Mouse (Mus musculus): ENCODE measurements around the gene Cyp2g1. TPM values are rescaled to one million over a fixed set of nuclear protein-coding genes. Genes with fewer than 3 reads are reported as not detected.

Gene Cyp2g1
- not detected for polyA plus RNA-seq (2021)

DNA sequence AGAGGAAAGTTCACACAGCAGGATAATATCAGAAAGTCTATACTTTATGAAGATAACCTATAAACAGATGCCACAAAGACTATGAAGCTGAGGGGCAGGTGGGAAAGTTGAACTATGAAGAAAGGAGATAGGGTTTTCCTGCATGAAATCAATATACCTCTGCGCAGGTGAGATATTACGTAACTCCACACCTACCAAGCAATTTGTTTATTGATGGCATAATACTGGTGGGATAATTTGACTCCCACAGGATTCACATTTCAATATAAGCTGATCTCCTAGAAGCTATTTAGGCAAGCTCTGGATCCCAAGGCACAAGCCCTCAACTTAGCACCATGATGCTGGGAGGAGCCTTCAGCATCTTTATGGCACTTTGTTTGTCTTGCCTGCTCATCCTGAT is at the start of gene Cyp2g1:
Gene Cyp2g1, plus strand, starts transcription at position 301 of the 400 bp plus-strand sequence.
- ChIA-PET CTCF (no interaction called here), POLR2A (no interaction called here)
- no peaks in the 10 kb centered on the region for H3K27me3 ChIP-seq
- no peak for DNase-seq (ENCODE audit: low read depth, low spot score)
- no peak for ATAC-seq
- in situ Hi-C loops (cut with MboI; ENCODE audit: low pct_unique_long_range_greater_than_20kb), result loop anchor here (25.0 kb wide), 1 partner anchor 496 kb away; the partner anchor contains the start of gene Cyp2a4
- no peak for TF ChIP-seq CTCF (IDR thresholded peaks at IDR 0.05)

DNA sequence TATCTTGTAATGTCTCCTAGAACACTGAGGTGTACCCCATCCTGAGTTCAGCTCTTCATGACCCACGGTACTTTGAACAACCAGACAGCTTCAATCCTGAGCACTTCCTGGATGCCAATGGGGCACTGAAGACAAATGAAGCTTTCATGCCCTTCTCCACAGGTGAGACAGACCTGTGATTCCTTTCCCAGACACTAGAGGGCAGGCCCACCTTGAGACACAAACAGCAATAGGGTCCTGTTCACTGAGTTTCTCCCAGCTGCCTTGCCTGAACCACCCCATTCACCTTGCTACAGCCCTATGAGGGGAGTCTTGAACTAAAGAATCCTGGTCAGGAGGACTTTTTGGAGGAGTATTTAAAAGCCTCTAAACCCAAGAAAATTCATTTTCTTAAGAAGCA is 41.6 kb upstream of the Cyp2g1 start:
- in situ Hi-C loops (cut with MboI; ENCODE audit: low pct_unique_long_range_greater_than_20kb), result loop anchor here (25.0 kb wide), 1 partner anchor 520 kb away; no protein-coding TSS in a partner anchor
- POLR2A ChIA-PET, result no interaction called here
- ATAC-seq (no peak), DNase-seq (ENCODE audit: low read depth, low spot score) (no peak)
- peak; percentile 55 for TF ChIP-seq CTCF (IDR thresholded peaks at IDR 0.05)
- H3K27me3 ChIP-seq, result no peaks in the 10 kb centered on the region
- CTCF ChIA-PET, result no interaction called here

DNA sequence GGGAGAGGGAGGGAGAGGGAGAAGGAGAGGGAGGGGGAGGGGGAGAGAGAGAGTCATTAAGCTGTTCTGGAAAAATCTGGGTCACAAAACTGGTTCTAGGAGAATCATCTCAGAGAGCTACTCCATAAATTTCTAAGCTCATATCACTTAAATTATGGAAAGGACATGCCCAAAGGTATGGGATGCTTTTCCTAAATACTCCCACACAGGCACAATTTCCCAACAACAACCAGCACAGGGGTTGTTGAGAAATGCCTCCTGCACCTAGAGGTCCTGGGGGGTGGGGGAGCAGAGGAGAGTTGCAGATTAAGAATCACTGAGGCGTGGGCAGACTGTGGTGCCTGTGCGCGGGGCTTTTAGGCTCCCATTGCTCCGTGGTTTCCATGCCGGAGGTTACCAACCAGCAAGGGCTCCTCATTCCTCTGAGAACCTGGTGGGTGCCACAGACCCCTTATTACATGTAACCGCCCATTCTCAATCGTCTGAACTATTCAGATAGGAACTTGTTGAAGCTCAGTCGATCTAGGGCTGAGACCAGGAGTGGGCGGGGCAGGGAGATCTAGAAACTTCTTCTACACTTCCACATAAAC is 38.7 kb upstream of the Cyp2g1 start:
- no peaks in the 10 kb centered on the region for H3K27me3 ChIP-seq
- POLR2A ChIA-PET, result no interaction called here
- in situ Hi-C loops (cut with MboI; ENCODE audit: low pct_unique_long_range_greater_than_20kb), result loop anchor here (25.0 kb wide), 1 partner anchor 517 kb away; no protein-coding TSS in a partner anchor
- no peak for TF ChIP-seq CTCF (IDR thresholded peaks at IDR 0.05)
- ATAC-seq (no peak), DNase-seq (ENCODE audit: low read depth, low spot score) (no peak)
- CTCF ChIA-PET, result no interaction called here

DNA sequence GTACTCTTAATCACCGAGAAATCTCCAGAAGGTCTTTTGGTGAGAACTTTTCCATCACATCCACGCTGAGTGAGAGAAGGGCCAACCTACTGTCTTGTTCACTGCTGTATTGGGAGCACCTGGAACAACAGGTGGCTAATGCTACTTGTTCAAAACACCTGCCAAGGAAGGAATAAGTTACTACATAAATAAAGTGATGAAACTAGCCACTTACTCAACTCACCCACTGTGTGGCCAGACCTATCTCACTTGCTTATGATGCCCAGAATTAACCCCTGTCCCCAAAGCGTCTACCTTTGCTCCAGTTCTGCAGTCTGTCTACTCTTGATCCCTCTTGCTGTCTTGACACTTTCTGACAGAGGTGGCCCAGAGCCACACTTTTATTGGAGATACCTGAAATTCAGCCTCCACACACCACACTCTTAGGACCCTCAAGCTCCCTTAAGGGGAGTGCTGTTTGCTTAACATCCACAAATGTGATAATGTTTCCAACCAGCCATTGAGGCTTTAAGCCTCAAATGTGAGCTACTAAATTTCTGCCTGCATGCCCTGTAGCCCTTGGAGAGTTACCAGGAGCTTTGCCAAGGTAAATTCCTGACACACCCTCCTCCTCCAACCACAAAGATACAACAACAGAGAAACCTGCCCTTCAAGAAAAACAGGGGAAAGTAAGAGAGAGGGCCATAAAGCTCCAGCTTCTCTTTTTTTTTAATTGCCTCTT is 35.7 kb upstream of the Cyp2g1 start:
- DNase-seq (ENCODE audit: low read depth, low spot score) (no peak), ATAC-seq (no peak)
- no peak for TF ChIP-seq CTCF (IDR thresholded peaks at IDR 0.05)
- in situ Hi-C loops (cut with MboI; ENCODE audit: low pct_unique_long_range_greater_than_20kb), result loop anchor here (25.0 kb wide), 1 partner anchor 514 kb away; no protein-coding TSS in a partner anchor
- ChIA-PET POLR2A (no interaction called here), CTCF (no interaction called here)
- H3K27me3 ChIP-seq, result no peaks in the 10 kb centered on the region

DNA sequence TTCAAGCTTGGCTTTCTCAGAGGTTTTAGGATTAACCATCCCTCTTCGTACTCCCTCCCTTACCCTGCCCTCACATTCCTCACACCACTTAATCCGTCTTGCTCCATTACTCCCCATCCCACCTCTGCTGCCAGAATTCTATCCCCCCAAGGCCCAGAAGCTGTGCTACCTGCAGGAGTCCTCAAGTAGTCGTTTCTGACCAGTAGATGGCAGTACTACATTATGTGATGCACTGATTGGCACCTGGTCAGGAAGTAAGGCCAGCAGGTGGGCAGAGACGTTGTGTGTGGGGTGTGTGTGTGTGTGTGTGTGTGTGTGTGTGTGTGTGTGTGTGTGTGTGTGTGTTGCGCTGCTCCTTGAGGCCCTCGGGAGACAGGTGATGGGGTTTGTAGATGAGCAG is 32.8 kb upstream of the Cyp2g1 start:
- H3K27me3 ChIP-seq, result no peaks in the 10 kb centered on the region
- ChIA-PET POLR2A (no interaction called here), CTCF (interaction anchor here (0.6 to 1.2 kb wide), 2 partner anchors 18 to 58 kb away, joined by 3 read pairs; no protein-coding TSS in a partner anchor)
- DNase-seq (ENCODE audit: low read depth, low spot score) (no peak), ATAC-seq (no peak)
- peak; percentile 33 for TF ChIP-seq CTCF (IDR thresholded peaks at IDR 0.05)
- in situ Hi-C loops (cut with MboI; ENCODE audit: low pct_unique_long_range_greater_than_20kb), result no loop called here

DNA sequence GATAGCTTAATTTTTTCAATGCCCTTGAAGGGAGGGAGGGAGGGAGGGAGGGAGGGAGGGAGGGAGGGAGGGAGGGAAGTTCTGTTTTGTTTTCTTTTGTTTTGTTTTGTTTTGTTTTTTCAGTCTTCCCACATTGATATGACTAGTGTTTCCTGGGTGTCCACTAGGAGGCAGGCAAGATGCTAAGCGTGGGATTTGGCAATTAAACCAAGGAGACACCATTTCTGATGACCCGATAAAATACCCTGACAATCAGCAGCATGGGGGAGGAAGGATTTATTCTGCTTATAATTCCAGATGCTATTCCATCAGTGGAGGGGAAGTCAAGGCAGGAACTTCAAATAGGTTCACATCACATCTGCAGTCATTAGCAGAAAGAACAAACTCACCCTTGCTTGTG is 30.9 kb upstream of the Cyp2g1 start:
- ChIA-PET POLR2A (no interaction called here), CTCF (no interaction called here)
- in situ Hi-C loops (cut with MboI; ENCODE audit: low pct_unique_long_range_greater_than_20kb), result no loop called here
- DNase-seq (ENCODE audit: low read depth, low spot score), result no peak
- peaks cover 4% of the 10 kb centered on the region for H3K27me3 ChIP-seq
- ATAC-seq, result no peak
- no peak for TF ChIP-seq CTCF (IDR thresholded peaks at IDR 0.05)

DNA sequence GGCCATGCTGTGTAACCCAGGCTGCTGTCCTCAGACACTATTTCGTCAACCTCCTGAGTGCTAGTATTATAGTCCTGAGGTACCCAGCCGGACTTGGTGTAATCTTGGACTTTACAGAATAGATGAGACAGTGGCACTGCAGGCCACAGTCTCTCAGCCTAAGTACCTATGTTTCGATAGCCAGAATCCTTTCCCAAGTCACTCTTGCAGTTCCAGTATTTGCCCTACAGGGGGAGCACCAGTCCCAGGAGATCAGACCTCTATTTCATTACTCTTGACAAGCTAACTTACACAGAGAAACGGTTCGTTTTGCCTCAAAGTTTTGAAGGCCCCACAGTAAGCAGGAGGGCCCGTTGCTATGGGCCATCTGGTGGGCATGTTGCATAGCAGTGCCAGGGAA is 30.2 kb upstream of the Cyp2g1 start:
- ChIA-PET POLR2A (no interaction called here), CTCF (no interaction called here)
- in situ Hi-C loops (cut with MboI; ENCODE audit: low pct_unique_long_range_greater_than_20kb), result no loop called here
- ATAC-seq (no peak), DNase-seq (ENCODE audit: low read depth, low spot score) (no peak)
- TF ChIP-seq CTCF (IDR thresholded peaks at IDR 0.05), result peak; percentile 50
- H3K27me3 ChIP-seq, result peaks cover 4% of the 10 kb centered on the region

DNA sequence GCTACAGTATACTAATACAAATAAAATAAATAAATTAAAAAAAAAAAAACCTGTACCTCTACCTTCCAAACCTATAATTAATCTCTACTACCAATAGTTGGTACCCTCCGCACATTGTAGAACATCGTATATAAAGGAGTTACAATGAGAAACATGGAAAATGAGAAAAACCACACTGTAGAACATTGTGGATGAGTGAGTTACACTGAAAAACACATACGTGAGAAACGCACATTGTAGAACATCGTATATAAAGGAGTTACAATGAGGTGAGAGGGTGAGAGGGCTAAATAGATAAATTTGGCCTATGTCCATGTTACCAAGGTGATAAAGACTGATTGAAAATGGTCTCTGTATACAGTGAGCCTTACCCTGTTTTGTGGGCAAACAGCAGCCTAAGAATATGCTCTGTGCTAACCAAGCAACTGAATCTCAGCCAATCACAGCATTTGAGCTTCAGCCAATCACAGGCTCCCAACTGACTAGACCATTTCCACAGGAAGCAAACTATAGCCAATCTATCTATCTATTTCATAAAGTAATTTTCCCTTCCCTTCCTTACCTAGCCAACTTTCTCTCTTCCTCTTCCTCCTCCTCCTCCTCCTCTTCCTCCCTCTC is 28.8 kb upstream of the Cyp2g1 start:
- TF ChIP-seq CTCF (IDR thresholded peaks at IDR 0.05), result no peak
- ChIA-PET CTCF (no interaction called here), POLR2A (no interaction called here)
- in situ Hi-C loops (cut with MboI; ENCODE audit: low pct_unique_long_range_greater_than_20kb), result loop anchor here (10.0 kb wide), 1 partner anchor 345 kb away; no protein-coding TSS in a partner anchor
- ATAC-seq (peak; percentile 90), DNase-seq (ENCODE audit: low read depth, low spot score) (peak; percentile 12)
- H3K27me3 ChIP-seq, result peaks cover 4% of the 10 kb centered on the region

DNA sequence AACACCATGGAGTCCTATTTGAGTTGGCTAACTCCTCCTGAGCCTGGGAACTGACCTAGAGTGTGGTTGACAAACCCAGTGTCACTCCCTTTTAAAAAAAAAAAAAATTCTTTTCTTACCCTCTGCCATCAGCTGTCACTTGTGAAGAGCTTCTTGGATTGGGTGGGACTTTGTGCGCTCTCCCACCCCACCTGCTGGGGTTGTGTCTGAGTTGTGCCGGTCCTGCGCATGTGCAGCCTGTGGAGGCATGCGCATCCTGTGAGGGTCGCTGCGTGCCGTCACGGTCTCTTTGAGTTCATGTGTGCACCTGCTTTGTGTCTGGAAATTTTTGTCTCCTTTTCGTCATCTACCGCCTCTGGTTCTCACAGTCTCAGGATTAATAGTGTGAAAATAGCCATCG is 28.2 kb upstream of the Cyp2g1 start:
- ChIA-PET POLR2A (no interaction called here), CTCF (no interaction called here)
- peaks cover 4% of the 10 kb centered on the region for H3K27me3 ChIP-seq
- no peak for TF ChIP-seq CTCF (IDR thresholded peaks at IDR 0.05)
- in situ Hi-C loops (cut with MboI; ENCODE audit: low pct_unique_long_range_greater_than_20kb), result loop anchor here (10.0 kb wide), 1 partner anchor 344 kb away; no protein-coding TSS in a partner anchor
- DNase-seq (ENCODE audit: low read depth, low spot score), result no peak
- no peak for ATAC-seq

DNA sequence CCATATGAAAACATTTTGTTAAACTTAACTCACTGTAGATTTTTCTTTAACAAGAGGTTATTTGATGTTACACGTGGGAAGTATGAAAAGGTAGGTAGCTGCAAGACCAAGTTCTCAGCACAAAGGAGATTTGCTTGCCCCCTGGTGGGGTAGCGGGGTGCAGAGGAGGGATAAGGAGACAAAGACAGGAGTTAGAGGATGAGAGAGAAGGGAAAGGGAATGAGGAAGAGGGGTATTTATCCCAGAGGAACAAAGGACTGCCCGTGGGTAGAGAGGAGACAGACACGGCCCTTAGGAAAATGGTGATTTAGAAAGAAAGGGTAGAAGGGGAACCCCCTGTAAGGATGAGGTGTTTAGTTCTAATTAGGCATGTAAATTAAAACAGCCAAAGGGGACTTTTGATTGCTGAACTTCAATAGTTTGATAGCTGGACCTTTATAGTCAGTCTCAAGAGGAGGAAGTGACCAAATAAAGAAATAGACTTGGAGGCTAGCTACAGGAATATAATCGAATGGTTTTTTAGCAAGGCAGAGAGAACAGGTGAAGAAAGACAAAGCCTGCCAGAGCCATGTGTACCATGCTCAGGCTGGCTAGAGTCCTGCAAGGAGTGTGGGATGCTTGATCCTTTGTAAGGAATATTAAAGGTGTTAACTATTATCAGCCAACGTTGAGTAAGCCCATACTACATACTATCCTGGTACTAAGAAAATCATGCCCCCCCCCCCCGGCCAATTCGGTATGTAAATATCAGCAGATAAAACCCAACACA is 27.5 kb upstream of the Cyp2g1 start:
- in situ Hi-C loops (cut with MboI; ENCODE audit: low pct_unique_long_range_greater_than_20kb), result loop anchor here (10.0 kb wide), 1 partner anchor 344 kb away; no protein-coding TSS in a partner anchor
- CTCF ChIA-PET, result no interaction called here

More for the DNA sequence above, 27.5 kb upstream of the Cyp2g1 start:
- TF ChIP-seq CTCF (IDR thresholded peaks at IDR 0.05), result no peak
- ATAC-seq (no peak), DNase-seq (ENCODE audit: low read depth, low spot score) (no peak)
- POLR2A ChIA-PET, result no interaction called here
- H3K27me3 ChIP-seq, result peaks cover 4% of the 10 kb centered on the region

Measured in Patski (cell line).